ENCODE assay signal across 8 mouse cellular contexts in the genomic region with DNA sequence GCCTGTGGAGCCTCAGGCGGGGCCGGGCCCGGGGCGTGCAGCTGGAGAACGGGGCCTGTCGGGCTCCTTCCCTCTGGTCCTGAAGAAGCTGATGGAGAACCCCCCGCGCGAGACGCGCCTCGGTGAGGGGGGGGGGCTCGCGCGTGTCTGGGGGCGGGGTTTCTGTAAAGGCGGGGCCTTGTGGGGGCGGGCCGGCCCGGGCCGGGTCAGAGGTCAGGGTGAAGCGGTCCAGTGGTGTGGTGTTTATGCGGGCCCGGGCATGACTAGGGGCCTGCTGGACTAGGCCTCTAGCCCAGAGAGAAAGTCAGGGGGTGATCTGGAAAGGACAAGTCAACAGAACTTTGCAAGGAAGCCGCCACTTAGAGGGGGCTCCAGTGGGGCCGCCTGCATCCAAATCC. TPM values are rescaled to one million over a fixed set of nuclear protein-coding genes. Genes with fewer than 3 reads are reported as not detected.
A peak's percentile ranks its signal among the peaks of the same experiment; 100 is the strongest.
DNase-seq lines count a peak whose midpoint lies in the region; ATAC-seq and TF ChIP-seq lines count a peak whose summit lies in the region.

No protein-coding gene starts in this region.

- DNase-seq in heart, postnatal 10 days: no peak
- no peak for DNase-seq in G1E (ENCODE audit: low spot score)
- DNase-seq in forebrain, postnatal 0 days: no peak
- DNase-seq in urinary bladder, postnatal 36 days (ENCODE audit: low spot score in 2 of 2): no peak
- no peak for DNase-seq in thymus, postnatal 0 days (ENCODE audit: low spot score)
- DNase-seq in layer of hippocampus, adult 18-20 months (ENCODE audit: low spot score in 2 of 2): no peak

- TF ChIP-seq CTCF in G1E (IDR thresholded peaks at IDR 0.05; ENCODE audit: low read depth, low read length): no peak
- no peak for TF ChIP-seq CTCF in forebrain, postnatal 0 days (IDR thresholded peaks at IDR 0.05; ENCODE audit: low read depth)

- H3K9me3 ChIP-seq in heart, embryonic 13.5 days: no peaks in the 10 kb centered on the region
- H3K9me3 ChIP-seq in G1E (replicated peaks): no peaks in the 10 kb centered on the region
- no peaks in the 10 kb centered on the region for H3K9me3 ChIP-seq in forebrain, postnatal 0 days (ENCODE audit: low read length)
- H3K9me3 ChIP-seq in liver, embryonic 15.5 days (replicated peaks): no peaks in the 10 kb centered on the region

- H3K4me1 ChIP-seq in heart, embryonic 13.5 days: peaks cover 37% of the 10 kb centered on the region
- peaks cover 50% of the 10 kb centered on the region for H3K4me1 ChIP-seq in G1E (ENCODE audit: insufficient read depth, low read depth, low read length)
- H3K4me1 ChIP-seq in forebrain, postnatal 0 days (ENCODE audit: insufficient read depth): peaks cover 24% of the 10 kb centered on the region
- peaks cover 50% of the 10 kb centered on the region for H3K4me1 ChIP-seq in liver, embryonic 15.5 days (replicated peaks)

- H3K4me2 ChIP-seq in heart, embryonic 13.5 days: peak overlapping the region; percentile 85
- peak overlapping the region; percentile 68 for H3K4me2 ChIP-seq in forebrain, postnatal 0 days (ENCODE audit: low read depth)
- H3K4me2 ChIP-seq in liver, embryonic 15.5 days: peak overlapping the region; percentile 99

- H3K4me3 ChIP-seq in heart, embryonic 13.5 days: peak overlapping the region; percentile 85
- H3K4me3 ChIP-seq in G1E (ENCODE audit: low read depth, low read length): peak overlapping the region; percentile 76
- H3K4me3 ChIP-seq in forebrain, postnatal 0 days (ENCODE audit: low read depth, low read length): peak overlapping the region; percentile 64
- H3K4me3 ChIP-seq in liver, embryonic 15.5 days (replicated peaks): peak overlapping the region; percentile 77

- intact Hi-C loops in heart, postnatal 10 days (cut with DNase I): loop anchor here (2.0 to 10.0 kb wide), 2 partner anchors 67 to 183 kb away; partner anchors contain the start of genes Rangap1 and Zc3h7b

- peaks cover 19% of the 10 kb centered on the region for H3K36me3 ChIP-seq in heart, embryonic 13.5 days
- H3K36me3 ChIP-seq in G1E (replicated peaks): peaks cover 29% of the 10 kb centered on the region
- peaks cover 18% of the 10 kb centered on the region for H3K36me3 ChIP-seq in forebrain, postnatal 0 days (ENCODE audit: insufficient read depth)
- peaks cover 16% of the 10 kb centered on the region; the same call in 1 of the 2 replicates for H3K36me3 ChIP-seq in liver, embryonic 15.5 days (replicated peaks)

- under 1% methylated on average over 26 of the region's 26 CpGs for WGBS in heart, embryonic 13.5 days
- WGBS in forebrain, postnatal 0 days: under 1% methylated on average over 19 of the region's 26 CpGs
- WGBS in liver, embryonic 15.5 days (ENCODE audit: insufficient replicate concordance): 2% methylated on average over 25 of the region's 26 CpGs

- ATAC-seq in heart, embryonic 13.5 days (ENCODE audit: extremely low read depth, insufficient number of reproducible peaks, low FRiP score, low TSS enrichment): peak; percentile 44
- no peak for ATAC-seq in G1E (ENCODE audit: extremely low read depth, insufficient number of reproducible peaks, low FRiP score, poor library complexity, severe bottlenecking)
- ATAC-seq in forebrain, postnatal 0 days: peak; percentile 15; the same call in 1 of the 2 replicates
- ATAC-seq in liver, embryonic 15.5 days (ENCODE audit: insufficient read depth): peak; percentile 8

- peak overlapping the region; percentile 95 for H3K27ac ChIP-seq in heart, embryonic 13.5 days (replicated peaks)
- H3K27ac ChIP-seq in forebrain, postnatal 0 days (ENCODE audit: low read depth, low read length): peak overlapping the region; percentile 92
- H3K27ac ChIP-seq in liver, embryonic 15.5 days (replicated peaks): peak overlapping the region; percentile 77; the same call in 1 of the 2 replicates

- H3K27me3 ChIP-seq in heart, embryonic 13.5 days (replicated peaks): no peaks in the 10 kb centered on the region
- no peaks in the 10 kb centered on the region for H3K27me3 ChIP-seq in G1E (ENCODE audit: insufficient read depth, low read length)
- H3K27me3 ChIP-seq in forebrain, postnatal 0 days (ENCODE audit: insufficient read depth, low read length): no peaks in the 10 kb centered on the region
- no peaks in the 10 kb centered on the region for H3K27me3 ChIP-seq in liver, embryonic 15.5 days

- peak overlapping the region; percentile 93 for H3K9ac ChIP-seq in heart, embryonic 13.5 days
- peak overlapping the region; percentile 85 for H3K9ac ChIP-seq in forebrain, postnatal 0 days
- peak overlapping the region; percentile 68 for H3K9ac ChIP-seq in liver, embryonic 15.5 days

RNA-seq across cellular contexts. Expression of gene Tef, which starts 9.4 kb away (rescaled TPM):
- polyA plus RNA-seq in heart, embryonic 13.5 days (2015; fragmentation: Nextera tagmentation; extraction: Ambion mirVana): 22.0 and 22.2 TPM in 2 replicates
- 10 to 100 TPM; 51.7 to 74.0 TPM for total RNA-seq in heart, postnatal 10 days (2021)
- total RNA-seq in G1E (2014; fragmentation: Nextera tagmentation) (23.2 and 28.1 TPM in 2 replicates), G1E (2017) (61.5 and 61.7 TPM in 2 replicates)
- polyA plus RNA-seq in G1E (2012): 69.5 and 75.8 TPM in 2 replicates
- 60.2 and 71.8 TPM in 2 replicates for total RNA-seq in forebrain, postnatal 0 days (2014; rRNA removed)
- polyA plus RNA-seq in forebrain, postnatal 0 days (2015; fragmentation: Nextera tagmentation; extraction: Ambion mirVana): 21.9 and 27.8 TPM in 2 replicates
- polyA plus RNA-seq in liver, embryonic 15.5 days (2015; fragmentation: Nextera tagmentation; extraction: Ambion mirVana): 6.2 and 8.1 TPM in 2 replicates
- 12.3 and 14.8 TPM in 2 replicates for polyA plus RNA-seq in thymus, postnatal 0 days (2015; fragmentation: Nextera tagmentation; extraction: Ambion mirVana)
- total RNA-seq in layer of hippocampus, adult 18-20 months (2021): 100 to 1,000 TPM; 293 to 297 TPM

RNA-seq across cellular contexts. Expression of gene Tob2, which starts 47.0 kb away (rescaled TPM):
- polyA plus RNA-seq in heart, embryonic 13.5 days (2015; fragmentation: Nextera tagmentation; extraction: Ambion mirVana): 11.8 and 13.8 TPM in 2 replicates
- total RNA-seq in heart, postnatal 10 days (2021): 10 to 100 TPM; 56.5 to 78.6 TPM
- 30.4 and 32.3 TPM in 2 replicates for total RNA-seq in G1E (2014; fragmentation: Nextera tagmentation)
- 8.5 and 9.9 TPM in 2 replicates for total RNA-seq in G1E (2017)
- 35.4 and 37.5 TPM in 2 replicates for polyA plus RNA-seq in G1E (2012)
- 9.2 and 13.0 TPM in 2 replicates for total RNA-seq in forebrain, postnatal 0 days (2014; rRNA removed)
- 11.4 TPM in 2 replicates for polyA plus RNA-seq in forebrain, postnatal 0 days (2015; fragmentation: Nextera tagmentation; extraction: Ambion mirVana)
- polyA plus RNA-seq in liver, embryonic 15.5 days (2015; fragmentation: Nextera tagmentation; extraction: Ambion mirVana): 11.1 and 12.2 TPM in 2 replicates
- 28.8 TPM in 2 replicates for polyA plus RNA-seq in thymus, postnatal 0 days (2015; fragmentation: Nextera tagmentation; extraction: Ambion mirVana)
- 10 to 100 TPM; 33.8 to 45.2 TPM for total RNA-seq in layer of hippocampus, adult 18-20 months (2021)
